Mouse (Mus musculus): Measurements from ENCODE around the gene Ncapd2.

DNA sequence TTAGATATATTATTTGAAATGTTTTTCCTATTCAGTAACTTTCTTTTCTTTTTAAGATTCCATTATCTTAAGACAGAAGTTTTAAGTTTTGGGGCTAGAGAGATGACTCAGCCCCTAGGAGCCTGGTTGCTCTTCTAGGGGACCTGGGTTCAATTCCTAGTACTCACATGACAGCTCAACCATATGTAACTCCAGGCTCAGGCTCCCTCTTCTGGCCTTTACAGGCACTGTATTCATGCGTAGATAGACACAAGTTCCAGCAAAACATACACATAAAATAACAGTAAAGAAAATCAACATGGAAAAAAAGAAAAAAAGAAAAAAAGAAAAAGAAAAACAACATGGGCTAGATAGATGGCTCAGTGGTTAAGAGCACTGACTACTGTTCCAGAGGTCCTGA, 18.9 kb upstream of the Ncapd2 start:
- TF ChIP-seq HCFC1 (IDR thresholded peaks at IDR 0.05; ENCODE audit: borderline replicate concordance, insufficient read depth, low read length): no peak
- no peak for TF ChIP-seq MAFK (IDR thresholded peaks at IDR 0.05; ENCODE audit: insufficient read depth, low read depth, low read length)
- TF ChIP-seq CHD2 (IDR thresholded peaks at IDR 0.05; ENCODE audit: low read depth, low read length): no peak
- no peak for TF ChIP-seq ZC3H11A (IDR thresholded peaks at IDR 0.05; ENCODE audit: borderline replicate concordance, low read depth, low read length)
- no peak for TF ChIP-seq ZNF384 (IDR thresholded peaks at IDR 0.05; ENCODE audit: low read depth, low read length)

All from ES-E14 (cell line).